In the genomic region with DNA sequence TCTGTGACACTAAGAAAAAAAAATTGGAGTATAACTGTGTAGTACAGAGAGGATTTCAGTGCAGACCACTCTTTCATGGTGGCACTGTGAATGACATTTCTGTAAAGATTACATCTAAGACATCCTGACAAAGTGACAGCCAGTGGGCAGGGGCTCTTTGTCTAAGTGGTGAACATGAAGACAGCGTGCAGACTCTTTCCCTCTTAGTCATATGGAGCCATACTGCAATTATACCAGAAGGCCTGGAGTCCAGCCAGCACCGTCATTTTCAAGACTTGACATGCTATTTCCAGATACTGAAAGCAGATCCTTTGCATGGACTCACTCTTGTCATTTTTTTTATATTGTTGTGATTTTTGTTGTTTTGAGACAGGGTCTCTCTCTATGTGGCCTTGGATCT, we compare ENCODE assay signal across 43 mouse cellular contexts. TPM values are rescaled to one million over a fixed set of nuclear protein-coding genes. Genes with fewer than 3 reads are reported as not detected.
DNase-seq lines count a peak whose midpoint lies in the region; ATAC-seq and TF ChIP-seq lines count a peak whose summit lies in the region.
"Had no signal": no experiment of that assay in that cellular context is flagged by ENCODE, and none has a peak within 500 bp of the region (broad histone marks: within the 10 kb centered on the region; RNA-seq: fewer than 3 reads in every experiment).

No protein-coding gene starts in this region.

- ATAC-seq in forebrain, embryonic 14.5 days, result peak; percentile 40; the same call in 1 of the 2 replicates
- no peak for ATAC-seq in forebrain, embryonic 11.5 days (replicated peaks; ENCODE audit: low FRiP score)
- no peak for ATAC-seq in hindbrain, embryonic 14.5 days (ENCODE audit: low FRiP score)
- ATAC-seq: activated CD4-positive, CD25-positive, alpha-beta regulatory T cell, adult 4 months; CD4-positive, CD25-positive, alpha-beta regulatory T cell, adult 4 months; hindbrain, embryonic 16.5 days; liver, embryonic 12.5 days; liver, postnatal 0 days; midbrain, embryonic 16.5 days had no signal

- no peak overlapping the region for H3K9ac ChIP-seq in forebrain, embryonic 14.5 days (ENCODE audit: low read length)
- no peak overlapping the region for H3K9ac ChIP-seq in forebrain, embryonic 11.5 days (ENCODE audit: low read length)
- no peak overlapping the region for H3K9ac ChIP-seq in hindbrain, embryonic 14.5 days
- H3K9ac ChIP-seq: embryonic facial prominence, embryonic 13.5 days; kidney, embryonic 15.5 days; limb, embryonic 13.5 days; liver, embryonic 12.5 days; liver, postnatal 0 days had no signal

- no peak overlapping the region for H3K4me3 ChIP-seq in forebrain, embryonic 14.5 days (ENCODE audit: low read depth, low read length)
- no peak overlapping the region for H3K4me3 ChIP-seq in forebrain, embryonic 11.5 days (ENCODE audit: low read depth, low read length)
- no peak overlapping the region for H3K4me3 ChIP-seq in left cerebral cortex, adult 2 months
- no peak overlapping the region for H3K4me3 ChIP-seq in hindbrain, embryonic 14.5 days (replicated peaks; ENCODE audit: low read length)
- H3K4me3 ChIP-seq: embryonic facial prominence, embryonic 13.5 days; erythroblast, embryonic 14.5 days; gastrocnemius, adult 2 months; hindbrain, embryonic 10.5 days; kidney, embryonic 15.5 days; limb, embryonic 13.5 days; liver, embryonic 12.5 days had no signal

- WGBS in forebrain, embryonic 14.5 days, result 76% methylated on average over 2 of the region's 2 CpGs
- 84% methylated on average over 2 of the region's 2 CpGs for WGBS in forebrain, embryonic 11.5 days
- 85% methylated on average over 2 of the region's 2 CpGs for WGBS in hindbrain, embryonic 14.5 days

- H3K9me3 ChIP-seq in forebrain, embryonic 14.5 days (replicated peaks; ENCODE audit: control insufficient read depth, low read length), result no peaks in the 10 kb centered on the region
- H3K9me3 ChIP-seq in forebrain, embryonic 11.5 days (ENCODE audit: control insufficient read depth, low read length), result no peaks in the 10 kb centered on the region
- no peaks in the 10 kb centered on the region for H3K9me3 ChIP-seq in hindbrain, embryonic 14.5 days (ENCODE audit: control insufficient read depth, low read length)
- H3K9me3 ChIP-seq: embryonic facial prominence, embryonic 13.5 days; hindbrain, embryonic 10.5 days; kidney, embryonic 15.5 days; limb, embryonic 13.5 days; liver, embryonic 12.5 days had no signal

- H3K4me1 ChIP-seq in forebrain, embryonic 14.5 days (ENCODE audit: control insufficient read depth, insufficient read depth, low read length), result no peaks in the 10 kb centered on the region
- H3K4me1 ChIP-seq in forebrain, embryonic 11.5 days (replicated peaks; ENCODE audit: control insufficient read depth, insufficient read depth, low read length), result no peaks in the 10 kb centered on the region
- no peaks in the 10 kb centered on the region for H3K4me1 ChIP-seq in hindbrain, embryonic 14.5 days (replicated peaks; ENCODE audit: control insufficient read depth, insufficient read depth, low read length)
- H3K4me1 ChIP-seq: embryonic facial prominence, embryonic 13.5 days; hindbrain, embryonic 10.5 days; kidney, embryonic 15.5 days; limb, embryonic 13.5 days; liver, embryonic 12.5 days had no signal

- no peaks in the 10 kb centered on the region for H3K36me3 ChIP-seq in forebrain, embryonic 14.5 days (ENCODE audit: control insufficient read depth, insufficient read depth, low read length)
- no peaks in the 10 kb centered on the region for H3K36me3 ChIP-seq in forebrain, embryonic 11.5 days (ENCODE audit: control insufficient read depth, insufficient read depth, low read length)
- H3K36me3 ChIP-seq in hindbrain, embryonic 14.5 days (replicated peaks; ENCODE audit: control insufficient read depth, insufficient read depth), result no peaks in the 10 kb centered on the region
- H3K36me3 ChIP-seq: embryonic facial prominence, embryonic 13.5 days; hindbrain, embryonic 10.5 days; kidney, embryonic 15.5 days; limb, embryonic 13.5 days; liver, embryonic 12.5 days had no signal

- no peak overlapping the region for H3K27ac ChIP-seq in forebrain, embryonic 14.5 days (ENCODE audit: low read depth, low read length)
- no peak overlapping the region for H3K27ac ChIP-seq in forebrain, embryonic 11.5 days (ENCODE audit: low read depth, low read length)
- no peak overlapping the region for H3K27ac ChIP-seq in left cerebral cortex, adult 2 months
- H3K27ac ChIP-seq in hindbrain, embryonic 14.5 days, result no peak overlapping the region
- H3K27ac ChIP-seq: embryonic facial prominence, embryonic 13.5 days; gastrocnemius, adult 2 months; hindbrain, embryonic 10.5 days; kidney, embryonic 15.5 days; limb, embryonic 13.5 days; liver, embryonic 12.5 days; stomach, postnatal 0 days had no signal

- no peak overlapping the region for H3K4me2 ChIP-seq in forebrain, embryonic 14.5 days (ENCODE audit: low read length)
- no peak overlapping the region for H3K4me2 ChIP-seq in forebrain, embryonic 11.5 days (ENCODE audit: low read depth, low read length, severe bottlenecking)
- H3K4me2 ChIP-seq in hindbrain, embryonic 14.5 days (replicated peaks), result no peak overlapping the region
- H3K4me2 ChIP-seq: embryonic facial prominence, embryonic 13.5 days; kidney, embryonic 15.5 days; limb, embryonic 13.5 days; liver, embryonic 12.5 days; midbrain, embryonic 11.5 days had no signal

- H3K27me3 ChIP-seq in forebrain, embryonic 14.5 days (replicated peaks; ENCODE audit: control insufficient read depth, insufficient read depth, low read length), result no peaks in the 10 kb centered on the region
- H3K27me3 ChIP-seq in forebrain, embryonic 11.5 days (ENCODE audit: control insufficient read depth, insufficient read depth, low read length), result no peaks in the 10 kb centered on the region
- H3K27me3 ChIP-seq in hindbrain, embryonic 14.5 days (ENCODE audit: control insufficient read depth, insufficient read depth, low read length), result no peaks in the 10 kb centered on the region
- H3K27me3 ChIP-seq: embryonic facial prominence, embryonic 13.5 days; kidney, embryonic 15.5 days; limb, embryonic 13.5 days; liver, embryonic 12.5 days had no signal

- DNase-seq in forebrain, embryonic 14.5 days (ENCODE audit: low spot score), result peak; percentile 63
- no peak for DNase-seq in forebrain, embryonic 11.5 days (ENCODE audit: low spot score)
- DNase-seq in left cerebral cortex, postnatal 10 days (ENCODE audit: extremely low spot score in 1 of 2, low spot score in 2 of 2), result peak; percentile 56 to 65
- DNase-seq in left cerebral cortex, adult 2 months (ENCODE audit: extremely low spot score in 1 of 2, low spot score in 2 of 2), result no peak
- DNase-seq in 3T3-L1 (ENCODE audit: low read depth, low spot score), result peak; percentile 12
- peak; percentile 76 for DNase-seq in brain, embryonic 14.5 days (ENCODE audit: low read depth)
- no peak for DNase-seq in Muller cell, postnatal 12 days (ENCODE audit: inconsistent ontology term)
- DNase-seq in hindbrain, embryonic 14.5 days (ENCODE audit: low spot score), result no peak
- DNase-seq: adrenal gland, adult 2 months; adrenal gland, postnatal 36 days; cerebellum, adult 11-12 months; cerebellum, adult 9-11 months; embryo, embryonic 11 days; gastrocnemius, adult 2 months; heart, postnatal 14 days; kidney, adult 18-20 months; kidney, postnatal 36 days; layer of hippocampus, postnatal 36 days; liver, postnatal 0 days; lung, postnatal 36 days; spleen, adult 18-20 months; thymus, adult 18-20 months; thymus, postnatal 25 days had no signal

- TF ChIP-seq CTCF in left cerebral cortex, adult 2 months (IDR thresholded peaks at IDR 0.05), result no peak
- no peak for TF ChIP-seq CTCF in brain, embryonic 14.5 days (IDR thresholded peaks at IDR 0.05; ENCODE audit: borderline replicate concordance, extremely low read depth, insufficient read depth, insufficient read length)

- TF ChIP-seq POLR2A in brain, embryonic 14.5 days (IDR thresholded peaks at IDR 0.05; ENCODE audit: borderline replicate concordance, extremely low read depth, insufficient read depth, insufficient read length, poor library complexity, severe bottlenecking), result no peak

- intact Hi-C loops in left cerebral cortex, postnatal 10 days (cut with DNase I), result no loop called here
- intact Hi-C loops in left cerebral cortex, adult 2 months (cut with DNase I), result no loop called here

RNA-seq across cellular contexts. Expression of gene Gm10985, which starts 10.6 kb away (rescaled TPM):
- not detected in 2 replicates for polyA plus RNA-seq in forebrain, embryonic 14.5 days (2014; fragmentation: Nextera tagmentation; extraction: Ambion mirVana)
- polyA plus RNA-seq in forebrain, embryonic 11.5 days (2014; fragmentation: Nextera tagmentation; extraction: Ambion mirVana), result not detected in 2 replicates
- not detected for total RNA-seq in left cerebral cortex, postnatal 10 days (2021)
- not detected for total RNA-seq in left cerebral cortex, adult 2 months (2021)
- polyA plus RNA-seq in brain, embryonic 14.5 days (2012; rRNA removed), result not detected in 2 replicates
- not detected in 2 replicates for polyA plus RNA-seq in hindbrain, embryonic 14.5 days (2014; fragmentation: Nextera tagmentation; extraction: Ambion mirVana)
- total RNA-seq: adrenal gland, adult 2 months; adrenal gland, postnatal 36 days; gastrocnemius, adult 2 months; gastrocnemius, postnatal 4 days; heart, postnatal 14 days; layer of hippocampus, postnatal 36 days; left cerebral cortex, postnatal 25 days; megakaryocyte, adult 5-6 weeks; neutrophil, adult 5-6 weeks had no signal
- polyA plus RNA-seq: activated CD4-positive, CD25-positive, alpha-beta regulatory T cell, adult 4 months; adrenal gland, adult 2 months; CD4-positive, CD25-positive, alpha-beta regulatory T cell, adult 4 months; embryonic facial prominence, embryonic 13.5 days; erythroblast, embryonic 14.5 days; heart, embryonic 14.5 days; hindbrain, embryonic 10.5 days; hindbrain, embryonic 16.5 days; intestine, embryonic 14.5 days; kidney, embryonic 15.5 days; limb, embryonic 13.5 days; liver, embryonic 12.5 days; liver, postnatal 0 days; lung, embryonic 16.5 days; midbrain, embryonic 11.5 days; midbrain, embryonic 16.5 days; neural tube, embryonic 11.5 days; stomach, postnatal 0 days had no signal

RNA-seq across cellular contexts. Expression of gene Ufm1, which starts 29.4 kb away (rescaled TPM):
- 102 and 106 TPM in 2 replicates for polyA plus RNA-seq in forebrain, embryonic 14.5 days (2014; fragmentation: Nextera tagmentation; extraction: Ambion mirVana)
- 86.5 and 93.9 TPM in 2 replicates for polyA plus RNA-seq in forebrain, embryonic 11.5 days (2014; fragmentation: Nextera tagmentation; extraction: Ambion mirVana)
- 10 to 100 TPM; 92.1 to 95.1 TPM for total RNA-seq in left cerebral cortex, postnatal 10 days (2021)
- 10 to 100 TPM; 71.7 to 82.8 TPM for total RNA-seq in left cerebral cortex, adult 2 months (2021)
- 44.5 and 45.6 TPM in 2 replicates for polyA plus RNA-seq in brain, embryonic 14.5 days (2012; rRNA removed)
- polyA plus RNA-seq in hindbrain, embryonic 14.5 days (2014; fragmentation: Nextera tagmentation; extraction: Ambion mirVana), result 82.5 and 89.4 TPM in 2 replicates

Comparison
In these comparisons a context has a peak if more than half of its experiments do, and no peak if none do; other contexts are left out.
1. DNase-seq: peak in forebrain, embryonic 14.5 days (single experiment), left cerebral cortex, postnatal 10 days (2 of 2), 3T3-L1 (single experiment) and brain, embryonic 14.5 days (single experiment); none in forebrain, embryonic 11.5 days (single experiment), left cerebral cortex, adult 2 months (0 of 2), Muller cell, postnatal 12 days (single experiment) and hindbrain, embryonic 14.5 days (single experiment).